Mouse (Mus musculus): Measurements from ENCODE around the gene Gm21366. TPM values are rescaled to one million over a fixed set of nuclear protein-coding genes. Genes with fewer than 3 reads are reported as not detected.
"Not testable (repeated sequence)": the region's sequence is repeated elsewhere in the genome, so short reads cannot be mapped to it uniquely, and the experiment has no call there.

Gene Gm21366
- not detected for total RNA-seq (2021)

DNA sequence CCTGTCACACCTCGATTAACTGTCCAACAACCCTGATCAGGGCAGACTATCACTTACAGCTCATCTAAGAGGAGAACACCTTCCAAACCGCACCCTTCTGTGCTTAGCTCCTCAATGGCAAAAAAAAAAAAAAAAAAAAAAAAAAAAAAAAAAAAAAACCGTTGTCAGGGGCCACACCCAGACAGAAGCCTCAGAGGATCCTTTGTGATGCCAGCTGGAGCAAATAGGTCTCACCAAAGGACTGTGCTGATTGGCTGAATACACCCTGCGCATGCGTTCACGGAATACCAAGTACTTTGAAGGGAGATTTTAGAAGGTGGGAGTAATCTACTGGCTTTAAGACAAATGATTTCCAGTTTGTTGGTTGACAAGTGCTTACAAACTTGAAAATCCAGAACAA, at the start of gene Gm21366:
Gm21366 (minus strand) TSS at position 101 of the 400 bp plus-strand sequence.
- DNase-seq; intact Hi-C loops (cut with DNase I): not testable (repeated sequence)

Data from left cerebral cortex, postnatal 4 days (tissue).